9 mouse cellular contexts compared by ENCODE assay signal in genomic region chr14:31531506-31532148, GRCm38 (mm10). TPM values are rescaled to one million over a fixed set of nuclear protein-coding genes. Genes with fewer than 3 reads are reported as not detected.
A peak's percentile ranks its signal among the peaks of the same experiment; 100 is the strongest.
DNase-seq lines count a peak whose midpoint lies in the region; ATAC-seq lines count a peak whose summit lies in the region.
"Had no signal": no experiment of that assay in that cellular context is flagged by ENCODE, and none has a peak within 500 bp of the region (broad histone marks: within the 10 kb centered on the region; RNA-seq: fewer than 3 reads in every experiment).

No protein-coding gene starts in this region.

- no peaks in the 10 kb centered on the region for H3K9me3 ChIP-seq in embryonic facial prominence, embryonic 13.5 days
- no peaks in the 10 kb centered on the region for H3K9me3 ChIP-seq in forebrain, embryonic 12.5 days
- H3K9me3 ChIP-seq: limb, embryonic 15.5 days had no signal

- no peaks in the 10 kb centered on the region for H3K27me3 ChIP-seq in embryonic facial prominence, embryonic 13.5 days
- H3K27me3 ChIP-seq in forebrain, embryonic 12.5 days: no peaks in the 10 kb centered on the region
- H3K27me3 ChIP-seq: limb, embryonic 15.5 days had no signal

- no peak for ATAC-seq in embryonic facial prominence, embryonic 13.5 days (ENCODE audit: insufficient number of reproducible peaks, insufficient read depth, low FRiP score, low TSS enrichment, low read depth)
- peak; percentile 81 for ATAC-seq in monocyte, adult 5-6 weeks (replicated peaks; ENCODE audit: insufficient number of reproducible peaks, low FRiP score, low TSS enrichment, poor library complexity, severe bottlenecking)
- ATAC-seq in forebrain, embryonic 12.5 days (ENCODE audit: low FRiP score): no peak

- peak; percentile 50 to 64 for DNase-seq in CD8-positive naive resting alpha-beta T cell, adult 2 months (ENCODE audit: low read depth in 2 of 2, low spot score in 2 of 2)
- peak; percentile 60 for DNase-seq in kidney, postnatal 14 days
- DNase-seq in frontal cortex, postnatal 10 days (ENCODE audit: low spot score in 2 of 2): no peak
- DNase-seq in gastrocnemius, adult 18-20 months (ENCODE audit: low spot score): no peak
- no peak for DNase-seq in left cerebral cortex, adult 9 months (ENCODE audit: low spot score in 2 of 2)

- peak overlapping the region; percentile 49 for H3K27ac ChIP-seq in embryonic facial prominence, embryonic 13.5 days
- H3K27ac ChIP-seq in forebrain, embryonic 12.5 days: no peak overlapping the region
- H3K27ac ChIP-seq: limb, embryonic 15.5 days had no signal

- no peaks in the 10 kb centered on the region for H3K36me3 ChIP-seq in embryonic facial prominence, embryonic 13.5 days
- no peaks in the 10 kb centered on the region for H3K36me3 ChIP-seq in forebrain, embryonic 12.5 days (replicated peaks)
- H3K36me3 ChIP-seq: limb, embryonic 15.5 days had no signal

- WGBS in embryonic facial prominence, embryonic 13.5 days: 34% methylated on average over 12 of the region's 12 CpGs
- WGBS in forebrain, embryonic 12.5 days: 70% methylated on average over 12 of the region's 12 CpGs

- no peak overlapping the region for H3K4me3 ChIP-seq in embryonic facial prominence, embryonic 13.5 days
- no peak overlapping the region for H3K4me3 ChIP-seq in forebrain, embryonic 12.5 days (replicated peaks)
- H3K4me3 ChIP-seq: limb, embryonic 15.5 days had no signal

- H3K9ac ChIP-seq in embryonic facial prominence, embryonic 13.5 days: no peak overlapping the region
- H3K9ac ChIP-seq in forebrain, embryonic 12.5 days: no peak overlapping the region
- H3K9ac ChIP-seq: limb, embryonic 15.5 days had no signal

- peaks cover 18% of the 10 kb centered on the region for H3K4me1 ChIP-seq in embryonic facial prominence, embryonic 13.5 days
- H3K4me1 ChIP-seq in forebrain, embryonic 12.5 days: no peaks in the 10 kb centered on the region
- H3K4me1 ChIP-seq: limb, embryonic 15.5 days had no signal

- peak overlapping the region; percentile 39 for H3K4me2 ChIP-seq in embryonic facial prominence, embryonic 13.5 days
- H3K4me2 ChIP-seq in forebrain, embryonic 12.5 days: no peak overlapping the region
- H3K4me2 ChIP-seq: limb, embryonic 15.5 days had no signal

RNA-seq across cellular contexts. Expression of gene Mettl6, which starts 36.8 kb away (rescaled TPM):
- 73.8 and 81.4 TPM in 2 replicates for polyA plus RNA-seq in embryonic facial prominence, embryonic 13.5 days (2015; fragmentation: Nextera tagmentation; extraction: Ambion mirVana)
- 46.2 to 75.1 TPM (median 57.2 TPM) in 3 replicates for total RNA-seq in monocyte, adult 5-6 weeks (2017)
- 1 to 10 TPM; 7.3 to 8.2 TPM for total RNA-seq in gastrocnemius, adult 18-20 months (2021)
- 73.5 and 78.9 TPM in 2 replicates for polyA plus RNA-seq in forebrain, embryonic 12.5 days (2016; fragmentation: Nextera tagmentation; extraction: Ambion mirVana)

RNA-seq across cellular contexts. Expression of gene Eaf1, which starts 37.4 kb away (rescaled TPM):
- polyA plus RNA-seq in embryonic facial prominence, embryonic 13.5 days (2015; fragmentation: Nextera tagmentation; extraction: Ambion mirVana): 24.9 and 26.8 TPM in 2 replicates
- 29.3 to 40.9 TPM (median 37.0 TPM) in 3 replicates for total RNA-seq in monocyte, adult 5-6 weeks (2017)
- 10 to 100 TPM; 10.3 to 13.1 TPM for total RNA-seq in gastrocnemius, adult 18-20 months (2021)
- 21.6 and 22.8 TPM in 2 replicates for polyA plus RNA-seq in forebrain, embryonic 12.5 days (2016; fragmentation: Nextera tagmentation; extraction: Ambion mirVana)

RNA-seq across cellular contexts. Expression of gene Colq, which starts 59.5 kb away (rescaled TPM):
- polyA plus RNA-seq in embryonic facial prominence, embryonic 13.5 days (2015; fragmentation: Nextera tagmentation; extraction: Ambion mirVana): 0.39 and 0.47 TPM in 2 replicates
- total RNA-seq in monocyte, adult 5-6 weeks (2017): 0.19 to 1.0 TPM in 2 of 3 replicates, not detected in the other
- 1 to 10 TPM; 6.4 to 7.2 TPM for total RNA-seq in gastrocnemius, adult 18-20 months (2021)
- 0.06 and 0.15 TPM in 2 replicates for polyA plus RNA-seq in forebrain, embryonic 12.5 days (2016; fragmentation: Nextera tagmentation; extraction: Ambion mirVana)

Comparison
In these comparisons a context has a peak if more than half of its experiments do, and no peak if none do; other contexts are left out.
1. DNase-seq: peak in CD8-positive naive resting alpha-beta T cell, adult 2 months (2 of 2) and kidney, postnatal 14 days (single experiment); none in frontal cortex, postnatal 10 days (0 of 2), gastrocnemius, adult 18-20 months (single experiment) and left cerebral cortex, adult 9 months (0 of 2).